Mouse (Mus musculus) cerebellum, adult 11 months (tissue): ENCODE data around the gene Enpp1.

Source experiments
- DNase-seq: peaks from one replicate; pipeline ENCODE4 v3.0.0; 2022

Enpp1 gene

DNA sequence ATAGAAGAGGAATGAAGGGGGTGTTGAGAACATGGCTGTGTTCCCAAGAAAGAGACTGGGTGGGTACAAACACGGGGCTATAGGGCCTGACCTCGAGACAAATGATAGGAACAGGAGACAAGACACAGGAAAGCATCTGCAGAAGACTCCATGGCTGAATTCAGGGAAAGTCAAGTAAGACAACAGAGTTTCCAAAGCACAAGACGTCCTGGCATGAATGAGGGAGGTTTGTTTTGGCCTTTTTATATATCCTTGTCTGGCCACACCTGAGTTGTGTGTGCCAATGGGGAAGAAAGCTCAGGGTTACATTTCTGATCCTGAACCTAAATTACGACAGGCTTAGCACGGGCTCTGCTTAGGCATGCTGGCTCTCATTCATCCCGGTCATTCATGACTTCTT is 4.2 kb downstream of the Enpp1 start:
- no peak for DNase-seq

DNA sequence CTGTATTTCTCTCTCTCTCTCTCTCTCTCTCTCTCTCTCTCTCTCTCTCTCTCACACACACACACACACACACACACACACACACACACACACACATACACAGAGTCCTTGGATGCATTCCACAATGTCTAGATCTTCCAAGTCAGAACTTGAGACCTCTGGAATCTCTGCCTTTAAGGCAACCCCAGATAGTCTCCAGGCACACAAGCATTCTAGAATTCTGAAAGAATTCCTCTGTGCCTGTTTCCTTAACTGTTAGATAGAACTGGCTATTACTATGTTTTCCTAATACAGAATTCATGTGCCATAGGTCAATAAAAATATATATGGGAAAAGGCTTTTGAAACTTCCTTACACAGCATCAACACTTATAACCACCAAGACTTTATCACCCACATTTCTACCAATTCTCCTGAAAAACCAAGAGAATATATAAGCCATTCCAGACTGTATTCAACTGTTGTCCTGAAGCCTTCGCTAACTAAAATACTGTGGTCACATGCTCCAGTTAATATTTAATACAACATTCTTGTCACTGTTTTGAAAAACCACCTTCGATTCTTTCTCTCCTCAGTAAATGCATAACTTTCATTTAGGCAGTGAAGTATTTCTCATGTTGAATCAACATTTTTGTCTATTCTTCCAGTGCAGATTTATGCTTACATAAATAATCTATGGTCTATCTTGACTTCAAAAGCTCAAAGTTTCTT is 5.4 kb downstream of the Enpp1 start:
- no peak for DNase-seq

DNA sequence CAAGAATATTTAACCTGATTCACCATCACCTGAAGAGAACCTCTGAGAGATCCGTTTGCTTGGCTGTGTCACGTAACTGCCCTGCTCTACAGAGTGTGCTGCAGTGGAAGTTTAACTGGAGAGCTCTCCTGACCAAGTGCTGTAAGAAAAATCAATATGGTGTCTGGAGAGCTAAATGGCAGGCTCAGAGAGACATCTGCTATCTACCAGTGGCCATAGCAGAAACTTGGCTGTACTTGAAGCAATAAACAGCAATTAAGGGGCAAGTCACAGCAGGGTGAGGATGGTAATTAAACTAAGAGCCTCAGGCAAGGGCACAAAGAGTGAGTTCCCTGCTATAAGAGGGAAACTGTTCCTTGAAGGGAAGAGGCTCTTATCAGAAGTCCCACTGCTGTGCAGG is 9.3 kb downstream of the Enpp1 start:
- DNase-seq: no peak

DNA sequence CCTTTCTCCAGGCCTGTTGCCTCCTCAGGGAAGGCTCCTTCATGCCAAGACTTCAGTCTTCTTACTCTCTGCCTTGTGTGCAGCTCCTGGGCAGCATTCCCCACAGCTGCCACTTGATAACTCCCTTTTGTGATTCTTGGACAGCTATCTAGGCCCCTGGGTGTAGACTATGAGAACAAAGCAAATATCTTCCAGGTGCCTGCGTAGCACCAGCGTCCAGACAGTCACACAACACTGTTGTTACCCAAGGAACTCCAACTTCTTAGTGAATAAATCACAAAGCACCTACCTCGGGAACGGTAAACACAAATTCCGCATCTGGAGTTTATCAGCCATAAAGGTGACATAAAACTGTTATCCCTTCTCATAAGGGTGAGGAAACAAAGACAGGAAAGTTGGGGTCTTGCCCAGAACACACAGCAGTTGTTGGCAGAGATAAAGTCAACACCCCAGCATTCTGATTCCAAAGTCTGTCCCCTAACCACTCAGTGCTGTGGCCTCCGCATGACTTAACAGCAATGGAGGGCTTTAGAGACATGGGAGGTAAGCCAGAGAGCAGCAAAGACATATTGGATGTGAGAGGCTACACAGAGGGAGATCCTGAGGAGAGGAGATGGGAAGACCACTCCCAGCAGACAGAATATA is 13.7 kb downstream of the Enpp1 start:
- DNase-seq: no peak

DNA sequence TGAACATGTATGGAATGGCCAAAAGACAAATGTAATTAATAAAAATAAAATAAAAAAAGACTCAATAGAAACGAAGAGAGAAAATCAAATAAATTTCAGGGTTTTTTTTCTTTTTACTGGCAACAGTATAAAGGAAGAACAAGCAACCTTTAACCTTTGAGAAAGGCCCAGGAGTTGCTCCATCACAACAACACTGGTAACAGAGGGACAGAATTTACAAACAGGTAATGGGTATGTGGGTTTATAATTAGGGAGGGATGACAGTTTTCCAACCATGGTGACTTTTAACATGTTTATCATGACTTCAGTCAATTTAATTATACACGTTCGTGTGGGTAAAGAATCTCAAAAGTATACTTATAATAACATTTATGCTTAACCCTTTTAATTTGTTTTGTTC is 15.2 kb downstream of the Enpp1 start:
- no peak for DNase-seq

DNA sequence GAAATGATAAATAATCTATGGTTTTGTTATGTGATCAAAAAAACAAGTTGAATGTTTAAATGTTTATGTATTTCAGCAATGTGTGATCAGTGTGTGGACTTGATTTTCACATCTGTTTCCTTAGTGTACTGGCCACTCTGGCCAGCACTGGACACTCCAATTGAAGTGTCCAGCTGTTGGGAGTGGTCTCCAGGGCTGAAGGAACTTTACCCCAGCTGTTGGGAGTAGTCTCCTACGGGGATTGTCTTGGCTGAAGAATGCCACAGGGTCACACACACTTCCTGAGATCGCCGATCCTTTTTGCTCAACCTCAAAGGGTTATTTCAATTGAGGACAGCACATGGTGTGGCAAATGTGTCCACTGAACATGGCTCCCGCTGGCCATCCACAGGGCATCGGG is 16.2 kb downstream of the Enpp1 start:
- DNase-seq: no peak

DNA sequence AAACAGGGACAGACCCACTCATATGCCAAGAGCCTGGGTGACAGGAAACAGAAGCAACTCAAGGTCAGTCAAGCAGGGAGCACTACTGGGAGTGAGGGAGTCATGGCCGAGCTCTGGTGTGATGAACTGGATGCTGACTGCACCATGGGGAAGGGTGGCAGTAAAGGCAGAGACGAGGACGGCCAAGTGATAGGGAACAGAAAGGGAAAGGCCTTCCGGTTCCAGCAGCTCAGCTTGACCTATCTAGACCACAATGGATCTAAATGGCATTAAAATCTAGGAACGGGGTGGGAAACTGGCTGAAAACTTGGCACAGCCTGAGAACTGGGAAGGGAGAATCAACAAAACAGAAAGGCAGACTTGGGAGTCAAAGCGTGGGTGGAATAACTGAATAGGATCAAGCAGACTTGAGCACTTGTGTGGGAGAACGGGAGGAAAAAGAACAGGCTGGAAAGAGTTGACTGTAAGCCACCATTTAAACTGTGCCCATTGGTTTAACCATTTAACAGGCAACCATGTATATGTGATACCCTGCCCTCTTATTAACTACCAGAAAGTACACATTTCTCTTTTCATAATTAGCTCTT is 29.3 kb downstream of the Enpp1 start:
- no peak for DNase-seq

DNA sequence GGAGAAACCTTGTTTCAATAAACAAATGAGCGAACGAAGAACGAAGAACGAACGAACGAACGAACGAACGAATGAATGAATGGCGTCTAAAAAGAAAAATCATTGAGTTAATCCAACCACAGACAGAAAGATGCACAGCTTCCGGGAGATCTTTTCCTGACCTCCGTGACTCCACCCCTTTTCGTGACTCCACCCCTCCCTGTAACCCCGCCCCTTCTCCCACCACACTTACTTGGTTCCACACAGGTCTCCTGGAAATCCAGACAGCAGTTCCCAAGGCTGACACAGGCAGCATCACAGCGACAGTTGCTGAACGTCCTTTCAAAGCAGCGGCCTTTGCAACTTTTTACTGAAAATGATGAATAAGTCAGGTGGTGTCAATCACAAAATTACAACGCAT is 34.3 kb downstream of the Enpp1 start:
- DNase-seq: no peak

DNA sequence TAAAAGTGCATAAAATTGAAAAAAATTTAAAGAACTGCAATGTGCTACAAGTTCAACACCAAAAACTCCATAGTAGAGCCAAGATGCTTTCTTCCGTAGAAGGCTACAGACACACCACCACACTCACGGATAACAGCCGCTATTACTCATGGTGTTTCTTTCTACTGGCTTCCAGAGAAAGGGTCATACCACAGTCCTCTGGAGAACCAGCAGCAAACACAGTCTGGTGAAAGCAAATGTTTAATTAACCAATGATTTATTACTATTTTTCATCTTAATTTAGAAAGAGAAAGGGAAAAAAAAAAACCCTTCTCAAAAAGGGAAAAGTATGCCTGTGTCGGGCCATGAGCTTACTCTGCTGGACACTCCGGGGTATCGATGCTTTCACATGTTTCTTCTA is 37.7 kb downstream of the Enpp1 start:
- DNase-seq: no peak

DNA sequence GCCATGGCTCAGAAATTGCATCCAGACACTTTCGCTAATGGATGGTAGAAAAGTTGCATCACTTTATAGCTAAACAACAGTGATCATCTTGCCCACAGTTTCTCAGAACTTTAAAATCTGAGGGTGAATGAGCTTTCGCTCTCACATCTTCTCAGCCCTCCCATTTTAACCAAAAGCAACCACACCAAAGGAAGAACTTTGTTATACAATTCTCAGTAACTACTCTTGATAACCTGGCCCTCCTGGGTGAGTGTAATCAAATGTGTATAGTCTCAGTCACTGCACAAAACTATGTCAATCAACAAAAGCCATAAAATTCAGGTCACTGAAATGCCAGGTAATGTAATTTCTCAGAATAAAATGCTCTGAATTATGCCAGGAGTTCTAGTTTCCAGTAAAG is 39.0 kb downstream of the Enpp1 start:
- no peak for DNase-seq

DNA sequence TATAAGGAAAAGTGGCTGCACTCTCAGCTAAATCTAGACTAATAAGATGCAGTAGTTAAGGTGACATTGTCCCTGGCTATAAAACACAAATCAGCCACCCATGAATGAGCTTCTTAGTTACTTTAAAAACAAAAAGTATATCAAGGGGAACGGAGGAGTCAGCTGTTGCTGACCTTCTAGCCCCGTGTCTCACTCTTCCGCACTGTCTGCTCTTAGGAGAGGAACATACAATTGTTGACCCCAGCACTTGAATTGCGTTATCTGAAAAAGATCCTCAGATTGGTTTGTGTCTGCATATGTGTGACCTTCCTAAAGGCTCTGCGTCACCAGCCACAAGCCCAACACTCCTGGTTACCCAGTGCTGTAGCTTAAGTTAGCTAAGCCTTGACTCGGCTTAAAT is 41.4 kb downstream of the Enpp1 start:
- no peak for DNase-seq

DNA sequence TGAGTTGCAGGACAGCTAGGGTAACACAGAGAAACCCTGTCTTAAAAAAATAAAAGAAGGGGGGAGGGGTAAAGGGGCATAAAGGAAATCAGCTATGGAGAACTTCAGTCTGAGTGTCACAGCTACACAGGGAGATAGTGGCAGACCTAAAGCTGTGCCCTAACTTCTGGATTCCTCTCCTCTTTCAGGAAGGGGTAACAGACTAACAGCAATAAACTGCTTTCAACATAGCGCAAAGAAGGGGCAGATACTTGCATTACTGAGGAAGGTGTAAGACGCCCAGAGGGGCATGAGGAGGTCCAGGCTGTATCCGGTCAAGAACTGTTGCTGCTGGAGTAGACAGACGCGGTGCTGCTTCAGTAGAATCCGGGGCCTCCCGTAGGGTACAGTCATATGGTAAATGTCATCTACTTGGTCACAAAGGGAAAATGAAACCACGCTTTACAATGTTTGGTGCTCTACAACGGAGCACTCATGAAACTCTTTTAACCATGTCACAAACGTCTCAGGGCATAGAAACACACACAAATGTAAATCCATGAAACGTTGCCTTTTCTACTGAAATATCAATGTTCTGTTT is 60.9 kb downstream of the Enpp1 start:
- DNase-seq: no peak

DNA sequence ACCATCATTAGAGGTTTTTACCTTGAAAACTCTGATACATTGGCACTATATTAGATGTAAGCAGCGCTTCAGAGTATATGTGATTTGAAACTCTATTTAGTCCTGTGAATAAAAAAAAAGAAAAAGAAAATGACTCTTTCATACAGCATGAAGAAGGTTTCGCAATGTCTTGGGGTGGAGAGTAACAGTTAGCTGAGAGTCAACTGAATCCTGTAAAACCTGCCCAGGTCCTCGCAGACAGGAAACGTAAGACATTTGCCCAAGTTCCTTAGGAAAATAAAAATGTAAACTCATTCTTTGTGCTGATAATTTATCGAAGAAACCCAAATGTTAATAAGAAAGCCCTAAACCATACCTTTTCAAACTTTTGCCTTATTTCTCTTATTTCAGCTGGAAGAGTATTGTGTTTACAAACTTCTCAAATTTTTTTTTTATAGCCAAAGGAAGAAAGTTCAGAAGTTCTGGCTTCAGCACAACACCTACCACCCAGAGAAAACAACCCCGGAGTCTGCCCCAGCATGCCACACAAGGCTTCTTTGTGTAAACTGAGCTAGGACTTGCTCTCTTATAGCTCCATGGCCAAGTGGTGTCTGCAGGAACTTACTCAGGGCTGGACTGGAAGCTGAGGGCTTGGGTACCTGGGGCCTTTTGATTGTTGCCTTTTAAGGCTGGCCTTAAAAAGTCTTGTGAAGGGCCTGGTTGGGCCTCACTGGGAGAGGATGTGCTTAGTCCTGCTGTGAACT is 63.8 kb downstream of the Enpp1 start:
- DNase-seq: no peak

DNA sequence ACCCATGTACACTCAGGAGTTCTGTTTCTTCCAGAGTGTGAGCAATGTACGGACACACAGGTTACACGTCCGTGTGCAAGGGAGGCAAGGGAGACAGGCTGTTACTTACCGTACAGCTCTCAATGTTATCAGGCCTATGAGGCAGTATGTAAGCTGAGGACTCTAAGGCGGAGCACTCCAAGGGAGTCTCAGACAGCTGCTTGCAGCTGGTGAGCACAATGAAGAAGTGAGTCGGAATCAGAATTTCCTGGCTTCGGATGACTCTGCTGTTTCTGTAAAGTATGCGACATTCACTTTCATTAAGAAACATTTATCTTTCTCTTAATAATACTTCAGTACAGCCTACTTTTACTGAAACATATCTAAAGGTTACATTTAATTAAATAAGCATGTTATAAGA is 66.8 kb downstream of the Enpp1 start:
- no peak for DNase-seq

DNA sequence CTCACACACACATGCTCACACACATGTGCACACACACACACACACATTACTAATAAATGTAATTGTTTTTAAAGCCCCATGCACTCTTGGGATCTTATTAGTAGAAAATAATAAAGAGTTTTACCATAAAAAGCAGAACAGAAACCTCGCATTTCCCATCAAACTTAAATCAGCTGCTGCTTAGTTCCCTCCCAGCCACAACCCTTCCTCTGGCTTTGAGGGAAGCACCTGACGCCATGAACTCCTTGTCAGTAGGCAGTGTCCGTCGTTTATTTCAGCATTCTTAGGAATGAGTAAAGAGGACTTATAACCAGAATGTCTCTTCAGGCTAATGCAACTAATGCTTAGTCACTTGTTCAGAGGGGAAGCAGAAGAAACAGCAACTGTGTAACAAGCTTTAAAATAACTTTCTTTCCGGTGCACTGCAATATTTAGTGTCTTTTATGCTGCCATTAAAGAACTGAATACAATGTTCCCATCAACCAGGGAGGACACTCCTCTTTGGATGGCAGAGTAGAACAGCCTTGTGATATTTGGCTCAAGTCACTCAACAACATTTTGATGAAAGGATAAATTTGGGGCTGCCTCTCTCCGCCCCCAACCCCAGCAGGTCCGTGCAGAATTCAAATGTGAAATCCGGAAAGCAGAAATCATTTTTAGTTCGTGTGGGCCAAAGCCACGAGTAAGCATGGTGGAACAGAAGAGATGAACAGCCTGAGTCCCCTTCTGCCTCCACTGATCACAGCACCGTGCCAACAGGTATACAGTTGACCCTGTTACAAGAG is 69.0 kb downstream of the Enpp1 start:
- no peak for DNase-seq

DNA sequence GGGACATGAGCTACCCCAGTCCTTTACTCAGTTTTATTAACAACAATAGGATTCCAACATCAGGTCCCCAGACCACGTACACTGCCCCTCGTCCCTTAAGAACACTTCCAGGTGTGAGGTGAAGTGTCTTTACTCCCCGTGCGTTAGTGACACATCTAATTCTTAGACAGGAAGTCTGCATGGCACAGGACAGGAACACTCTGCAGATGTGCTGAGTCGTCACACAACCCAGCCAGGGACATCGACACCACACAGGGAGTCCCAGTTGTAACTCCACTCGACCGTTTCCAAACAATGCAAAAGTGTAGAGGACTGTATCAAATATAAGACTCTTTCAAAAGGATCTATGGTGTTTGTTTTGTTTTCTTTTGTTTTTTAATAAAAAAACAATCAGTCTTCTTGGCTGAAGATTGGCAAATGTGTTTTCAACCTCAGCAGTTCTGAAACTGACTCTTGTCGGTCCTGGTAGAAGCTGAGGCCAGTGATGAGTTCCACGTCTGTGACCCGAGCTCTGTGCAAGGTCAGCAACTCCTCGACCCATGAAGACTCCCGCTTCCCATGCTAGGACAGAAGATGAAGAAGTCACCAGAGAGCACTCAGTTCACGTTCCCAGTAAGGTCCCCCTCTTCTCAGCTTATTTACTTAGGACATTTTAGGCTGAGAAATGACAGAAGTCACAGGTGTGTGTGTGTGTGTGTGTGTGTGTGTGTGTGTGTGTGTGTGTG is 70.4 kb downstream of the Enpp1 start:
- DNase-seq: no peak

DNA sequence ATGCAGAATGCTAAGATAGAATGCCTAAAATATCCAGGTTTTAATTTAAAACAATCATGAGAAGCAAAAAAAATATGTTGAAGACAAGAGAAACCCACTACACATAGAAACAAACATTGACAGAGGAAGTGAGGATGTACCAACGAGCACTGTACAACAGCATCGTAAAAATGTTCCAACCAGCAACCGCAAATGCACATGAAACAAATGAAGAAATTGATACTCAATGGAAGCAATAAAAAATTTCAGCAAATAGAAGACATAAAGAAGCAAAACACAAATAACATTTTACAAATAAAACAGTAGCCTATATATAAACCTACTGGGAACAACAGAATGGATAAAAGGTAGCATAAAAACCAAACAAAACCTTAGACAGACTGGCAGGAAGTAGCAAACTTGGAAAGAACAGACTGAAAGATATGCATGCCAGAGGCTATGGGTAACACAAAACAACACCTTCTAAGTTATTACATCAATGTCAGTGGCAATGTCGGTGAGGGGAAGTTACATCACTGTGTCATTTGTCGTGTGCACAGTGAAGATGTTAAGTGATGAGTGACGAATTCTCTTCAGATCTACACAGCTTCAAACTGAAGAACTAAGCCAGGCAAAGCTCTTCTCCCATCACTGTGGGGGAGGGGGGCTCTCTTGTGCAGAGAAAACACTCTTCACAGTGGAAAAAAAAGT is 71.6 kb downstream of the Enpp1 start:
- DNase-seq: no peak

DNA sequence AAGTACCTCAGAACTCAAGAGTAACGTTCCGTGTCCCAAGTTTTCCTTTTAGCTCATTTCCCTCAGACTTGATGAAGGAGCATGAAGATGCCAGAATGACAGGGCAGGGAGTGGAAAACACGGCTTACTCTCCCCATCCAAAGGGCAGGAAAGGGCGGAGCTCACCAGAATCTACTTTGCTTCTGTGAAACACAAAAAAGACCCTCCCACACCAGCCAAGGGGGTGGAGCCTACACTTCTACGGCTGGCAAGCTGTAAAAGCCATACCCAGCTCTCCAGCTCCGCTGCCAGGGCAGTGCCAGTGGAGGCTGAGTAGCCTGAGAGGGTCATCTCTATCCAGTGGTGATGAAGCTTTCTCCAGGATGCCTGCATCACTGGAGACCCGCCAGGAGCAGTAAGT is 72.4 kb downstream of the Enpp1 start:
- DNase-seq: no peak

DNA sequence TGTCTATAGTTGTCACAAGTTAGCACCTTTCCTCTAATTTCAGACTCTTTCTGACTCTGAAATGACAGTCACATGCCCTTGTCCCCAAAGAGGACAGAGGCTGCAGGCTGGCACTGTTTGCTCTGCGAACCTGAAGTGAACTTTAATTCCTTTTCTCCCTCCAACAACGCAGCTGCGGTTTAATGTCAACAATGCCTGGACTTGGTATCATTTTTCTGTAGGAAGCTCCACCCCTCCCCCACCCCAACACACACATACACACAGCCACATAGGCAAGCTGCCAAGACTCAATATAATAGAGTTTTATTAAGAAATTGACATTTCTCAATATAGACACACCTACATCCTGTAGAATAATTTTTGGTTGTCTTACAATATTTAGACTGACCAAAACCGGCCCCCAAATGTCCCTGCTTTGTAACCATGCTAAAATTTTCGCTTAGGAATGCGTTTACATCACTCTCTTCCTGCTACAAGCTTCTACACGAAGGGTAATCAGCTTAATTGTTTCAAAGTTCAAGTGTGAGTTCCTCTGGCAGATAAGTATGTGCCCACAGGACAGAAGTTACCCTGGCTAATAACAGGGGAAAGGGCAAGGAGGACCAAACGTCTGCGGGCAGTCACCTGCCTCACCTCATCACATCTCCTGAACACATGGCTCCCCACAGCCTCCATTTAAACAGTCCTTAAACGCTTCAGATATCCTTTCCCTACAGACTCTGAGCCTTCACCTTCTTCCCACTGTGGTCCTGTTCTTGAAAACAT is 73.5 kb downstream of the Enpp1 start:
- DNase-seq: no peak

DNA sequence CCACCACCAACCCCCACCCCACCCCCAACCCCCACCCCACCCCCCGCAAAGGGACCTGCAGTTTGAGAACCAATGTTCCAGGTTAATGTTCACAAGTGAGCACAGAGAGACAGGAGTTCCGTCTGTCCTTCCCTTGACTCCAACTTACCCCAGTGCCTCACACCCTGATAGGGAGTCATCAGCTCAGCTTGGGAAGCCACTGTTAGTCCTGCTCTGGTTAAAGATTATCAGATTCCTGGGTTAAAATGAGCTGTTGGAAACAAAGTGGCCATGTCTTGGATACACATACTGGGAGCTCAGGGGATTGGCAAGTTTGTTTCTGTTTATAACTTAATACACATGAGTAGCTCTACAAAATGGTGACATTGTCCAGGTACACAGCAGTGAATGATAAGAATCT is 75.0 kb downstream of the Enpp1 start:
- DNase-seq: no peak

DNA sequence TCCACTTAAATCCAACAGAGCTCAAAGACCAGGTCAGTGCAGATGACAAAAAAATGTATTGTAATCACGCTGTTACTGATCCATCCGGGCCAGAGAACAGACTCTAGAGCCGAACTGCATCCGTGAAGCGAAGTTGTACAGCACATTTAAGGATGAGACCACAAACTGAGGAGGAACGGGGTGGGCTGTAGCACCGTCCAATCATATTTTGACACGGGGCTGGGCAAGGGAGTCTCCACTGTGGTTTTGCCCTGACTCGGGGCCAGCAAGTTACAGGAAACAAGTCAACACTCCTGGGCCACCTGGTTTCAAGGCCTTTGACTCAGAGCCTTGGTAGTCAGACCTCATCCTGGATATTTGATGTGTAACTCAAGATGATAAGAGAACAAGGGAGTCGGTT is 76.1 kb downstream of the Enpp1 start:
- DNase-seq: no peak
